Mouse (Mus musculus) forebrain, embryonic 16.5 days (tissue): Measurements from ENCODE around the gene Tbc1d25. TPM values are rescaled to one million over a fixed set of nuclear protein-coding genes. Genes with fewer than 3 reads are reported as not detected.

Experiments used
- ATAC-seq: fragments of 200-750 bp; cut with Nextera tagmentation; 2 replicates; pipeline ENCODE4 v1.8.0; 2017; ENCODE audit warnings: mild to moderate bottlenecking, moderate library complexity
- H3K27ac ChIP-seq: fragments of 300-500 bp; sonication (generic); 2 replicates; pipeline ENCODE4 v1.5.1; 2014; ENCODE audit warnings: low read length, control low read depth
- H3K27me3 ChIP-seq: fragments of 300-500 bp; sonication (generic); replicated peaks from 2 replicates; pipeline ENCODE4 v1.6.1; 2014; ENCODE audit warnings: low read length; ENCODE audit not compliant: control insufficient read depth, insufficient read depth
- H3K36me3 ChIP-seq: fragments of 300-500 bp; sonication (generic); 2 replicates; pipeline ENCODE4 v1.6.1; 2014; ENCODE audit not compliant: control insufficient read depth, insufficient read depth
- H3K4me1 ChIP-seq: fragments of 300-500 bp; sonication (generic); replicated peaks from 2 replicates; pipeline ENCODE4 v1.6.1; 2014; ENCODE audit warnings: low read length; ENCODE audit not compliant: control insufficient read depth, insufficient read depth
- H3K4me2 ChIP-seq: fragments of 300-500 bp; sonication (generic); 2 replicates; pipeline ENCODE4 v1.6.1; 2014; ENCODE audit warnings: mild to moderate bottlenecking, low read length, control low read depth
- H3K4me3 ChIP-seq: fragments of 300-500 bp; sonication (generic); replicated peaks from 2 replicates; pipeline ENCODE4 v1.5.1; 2014; ENCODE audit warnings: mild to moderate bottlenecking, low read length, control low read depth
- H3K9ac ChIP-seq: fragments of 300-500 bp; sonication (generic); replicated peaks from 2 replicates; pipeline ENCODE4 v1.6.1; 2014; ENCODE audit warnings: low read depth, low read length, control low read depth
- H3K9me3 ChIP-seq: fragments of 300-500 bp; sonication (generic); 2 replicates; pipeline ENCODE4 v1.6.1; 2016; ENCODE audit warnings: low read length; ENCODE audit not compliant: control insufficient read depth
- WGBS: fragments of 180-500 bp; shearing (Covaris S2); extraction: QIAGEN DNeasy Blood & Tissue Kit; methylation state at CpG from one replicate; pipeline ENCODE4 v1.1.7; 2014; 5-methylcytosine and 5-hydroxymethylcytosine counted together
- polyA plus RNA-seq: library from polyadenylated mRNA; unstranded; fragments of >200 nt; fragmentation: Nextera tagmentation; extraction: Ambion mirVana; gene quantifications from 2 replicates; pipeline ENCODE4 v1.2.1, GENCODE M21; 2015

Gene Tbc1d25
- polyA plus RNA-seq, 1 experiment from 2014 or later, result 27.1 TPM

GRCm38 (mm10) chrX:8192126-8192639, 16.2 kb upstream of the Tbc1d25 start:
- 17% methylated on average over 13 of the region's 13 CpGs for WGBS
- ATAC-seq, result no peak
- no peak overlapping the region; the same call in 1 of the 2 replicates for H3K27ac ChIP-seq

GRCm38 (mm10) chrX:8182871-8183540, 7.0 kb upstream of the Tbc1d25 start:
- Histone ChIP-seq H3K9ac (no peak overlapping the region), H3K27ac (no peak overlapping the region), H3K27me3 (no peaks in the 10 kb centered on the region), H3K36me3 (no peaks in the 10 kb centered on the region), H3K9me3 (no peaks in the 10 kb centered on the region), H3K4me2 (no peak overlapping the region), H3K4me3 (no peak overlapping the region), H3K4me1 (no peaks in the 10 kb centered on the region)
- 14% methylated on average over 7 of the region's 7 CpGs for WGBS
- no peak for ATAC-seq

More at GRCm38 (mm10) chrX:8192126-8192639, 16.2 kb upstream of the Tbc1d25 start:
- Histone ChIP-seq H3K9ac (peak overlapping the region; percentile 61), H3K36me3 (no peaks in the 10 kb centered on the region), H3K4me2 (peak overlapping the region; percentile 62), H3K27me3 (no peaks in the 10 kb centered on the region), H3K9me3 (no peaks in the 10 kb centered on the region), H3K4me1 (peaks cover 6% of the 10 kb centered on the region), H3K4me3 (peak overlapping the region; percentile 53)

GRCm38 (mm10) chrX:8179646-8180045, 3.7 kb upstream of the Tbc1d25 start:
- WGBS, result 93% methylated on average over 5 of the region's 5 CpGs
- H3K27me3 ChIP-seq, result no peaks in the 10 kb centered on the region
- H3K36me3 ChIP-seq, result no peaks in the 10 kb centered on the region
- H3K9me3 ChIP-seq, result no peaks in the 10 kb centered on the region; the same call in 1 of the 2 replicates
- no peak overlapping the region for H3K4me2 ChIP-seq
- H3K9ac ChIP-seq, result no peak overlapping the region
- no peak overlapping the region for H3K4me3 ChIP-seq
- H3K4me1 ChIP-seq, result peaks cover 3% of the 10 kb centered on the region
- no peak for ATAC-seq
- no peak overlapping the region for H3K27ac ChIP-seq

GRCm38 (mm10) chrX:8178871-8179270, 2.9 kb upstream of the Tbc1d25 start:
- Histone ChIP-seq H3K27me3 (no peaks in the 10 kb centered on the region), H3K4me3 (no peak overlapping the region), H3K36me3 (no peaks in the 10 kb centered on the region), H3K9ac (no peak overlapping the region), H3K9me3 (no peaks in the 10 kb centered on the region; the same call in 1 of the 2 replicates), H3K27ac (no peak overlapping the region), H3K4me1 (peaks cover 6% of the 10 kb centered on the region), H3K4me2 (no peak overlapping the region)
- no peak for ATAC-seq
- 100% methylated on average over 2 of the region's 2 CpGs for WGBS

DNA sequence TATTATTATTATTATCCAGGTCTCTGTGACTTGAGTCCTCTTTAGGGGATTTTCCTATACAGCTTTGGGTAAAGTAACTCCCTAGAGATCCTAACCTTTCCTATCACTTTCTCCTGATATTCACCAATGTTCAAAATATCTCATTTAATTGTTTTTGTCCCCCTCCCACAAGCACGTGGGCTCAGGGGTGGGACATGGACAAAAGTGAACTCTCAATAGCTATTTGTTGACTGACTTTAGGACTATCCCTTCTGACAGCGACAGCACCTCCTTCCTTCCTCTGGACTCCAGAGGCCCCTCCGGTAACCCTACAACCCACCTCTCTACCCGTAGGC, 845 bp downstream of the Tbc1d25 start:
- H3K4me2 ChIP-seq, result peak overlapping the region; percentile 55
- no peak for ATAC-seq
- H3K9ac ChIP-seq, result peak overlapping the region; percentile 68
- H3K27ac ChIP-seq, result no peak overlapping the region
- H3K9me3 ChIP-seq, result no peaks in the 10 kb centered on the region; the same call in 1 of the 2 replicates
- 17% methylated on average over 4 of the region's 4 CpGs for WGBS
- H3K4me3 ChIP-seq, result peak overlapping the region; percentile 61
- H3K4me1 ChIP-seq, result peaks cover 6% of the 10 kb centered on the region
- no peaks in the 10 kb centered on the region for H3K27me3 ChIP-seq
- no peaks in the 10 kb centered on the region for H3K36me3 ChIP-seq

DNA sequence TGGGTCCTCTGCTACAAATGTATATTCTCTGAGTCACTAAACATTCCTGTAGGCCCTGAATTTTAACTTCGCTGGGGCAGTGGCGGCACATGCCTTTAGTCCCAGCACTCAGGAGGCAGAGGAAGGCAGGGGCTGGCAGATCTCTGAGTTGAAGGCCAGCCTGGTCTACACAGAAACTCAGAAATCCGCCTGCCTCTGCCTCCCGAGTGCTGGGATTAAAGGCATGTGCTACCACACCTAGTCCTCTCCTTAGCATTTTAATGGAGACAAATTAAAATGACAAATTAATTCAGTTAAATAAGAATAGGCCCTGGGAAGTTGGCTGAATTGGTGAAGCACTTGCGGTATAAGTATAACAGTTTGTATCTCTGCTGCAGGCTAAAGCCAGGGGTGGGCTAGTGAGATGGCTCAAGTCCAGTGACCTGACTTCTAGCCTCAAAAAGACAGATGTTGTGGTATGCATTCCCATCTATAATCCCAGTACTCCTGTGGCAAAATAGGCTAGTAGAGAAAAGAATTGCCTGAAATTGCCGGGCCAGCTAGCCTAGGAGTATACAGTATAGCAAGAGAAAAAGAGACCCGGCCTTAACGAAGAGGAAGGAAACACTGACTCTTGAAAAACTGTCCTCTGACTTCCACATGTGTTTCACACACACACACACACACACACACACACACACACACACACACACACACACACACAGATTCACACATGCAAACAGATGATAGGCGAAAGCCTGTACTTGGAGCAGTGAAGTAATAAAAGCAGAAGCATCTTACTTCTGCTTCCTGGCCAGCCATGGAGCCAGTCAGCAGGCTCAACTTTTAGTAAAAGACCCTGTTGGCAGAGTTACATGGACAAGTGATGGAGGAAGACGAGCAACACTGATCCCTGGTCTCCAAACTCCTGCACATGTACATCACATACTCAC, 8.0 kb downstream of the Tbc1d25 start:
- H3K27ac ChIP-seq, result no peak overlapping the region
- 89% methylated on average over 10 of the region's 10 CpGs for WGBS
- H3K27me3 ChIP-seq, result no peaks in the 10 kb centered on the region
- H3K9me3 ChIP-seq, result no peaks in the 10 kb centered on the region; the same call in 1 of the 2 replicates
- no peaks in the 10 kb centered on the region; the same call in 1 of the 2 replicates for H3K36me3 ChIP-seq
- no peak for ATAC-seq
- H3K4me2 ChIP-seq, result no peak overlapping the region
- H3K4me1 ChIP-seq, result no peaks in the 10 kb centered on the region
- H3K9ac ChIP-seq, result no peak overlapping the region
- H3K4me3 ChIP-seq, result no peak overlapping the region

- Histone ChIP-seq H3K9me3 (no peaks in the 10 kb centered on the region; the same call in 1 of the 2 replicates), H3K4me3 (no peak overlapping the region), H3K36me3 (no peaks in the 10 kb centered on the region; the same call in 1 of the 2 replicates), H3K4me1 (no peaks in the 10 kb centered on the region), H3K27me3 (no peaks in the 10 kb centered on the region), H3K27ac (no peak overlapping the region), H3K9ac (no peak overlapping the region), H3K4me2 (no peak overlapping the region)
- 78% methylated on average over 4 of the region's 4 CpGs for WGBS
- no peak for ATAC-seq
These were observed 11.5 kb downstream of the Tbc1d25 start for GRCm38 (mm10) chrX:8164471-8164870.

DNA sequence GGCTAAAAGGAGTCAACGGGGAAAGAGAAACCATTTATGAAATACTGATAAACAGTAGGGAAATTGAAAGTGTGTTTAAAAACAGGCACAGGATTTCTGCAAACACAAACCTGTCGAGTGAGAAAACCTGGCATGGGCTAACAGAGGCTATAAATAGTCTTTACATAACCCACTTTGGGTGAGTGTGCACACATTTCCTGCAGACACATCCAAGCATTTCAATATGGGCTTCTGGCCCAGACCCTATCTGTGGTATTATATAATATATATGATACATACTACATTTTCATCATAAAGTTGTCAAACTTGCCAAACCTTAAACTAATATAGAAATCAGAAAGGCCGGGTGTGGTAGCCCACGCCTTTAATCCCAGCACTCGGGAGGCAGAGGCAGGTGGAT, 12.9 kb downstream of the Tbc1d25 start:
- ATAC-seq, result no peak
- no peak overlapping the region for H3K4me3 ChIP-seq
- no peaks in the 10 kb centered on the region for H3K9me3 ChIP-seq
- no peaks in the 10 kb centered on the region for H3K27me3 ChIP-seq
- H3K9ac ChIP-seq, result no peak overlapping the region
- no peaks in the 10 kb centered on the region for H3K4me1 ChIP-seq
- no peak overlapping the region for H3K4me2 ChIP-seq
- no peak overlapping the region for H3K27ac ChIP-seq
- H3K36me3 ChIP-seq, result no peaks in the 10 kb centered on the region; the same call in 1 of the 2 replicates
- 82% methylated on average over 5 of the region's 5 CpGs for WGBS
